In genomic region chr7:55842504-55843152, GRCm38 (mm10) we compare ENCODE assay signal across 8 mouse cellular contexts. TPM values are rescaled to one million over a fixed set of nuclear protein-coding genes. Genes with fewer than 3 reads are reported as not detected.
DNase-seq lines count a peak whose midpoint lies in the region; ATAC-seq and TF ChIP-seq lines count a peak whose summit lies in the region.

No protein-coding gene starts in this region.

- H3K9me3 ChIP-seq in forebrain, postnatal 0 days (ENCODE audit: low read length) = no peaks in the 10 kb centered on the region
- H3K9me3 ChIP-seq in liver, embryonic 11.5 days (ENCODE audit: control insufficient read depth, low read length) = no peaks in the 10 kb centered on the region
- H3K9me3 ChIP-seq in neural tube, embryonic 11.5 days (ENCODE audit: control insufficient read depth, low read length) = no peaks in the 10 kb centered on the region

- ATAC-seq in forebrain, postnatal 0 days = peak; percentile 80
- peak; percentile 44; the same call in 1 of the 2 replicates for ATAC-seq in liver, embryonic 11.5 days (replicated peaks; ENCODE audit: low FRiP score)
- peak; percentile 67 for ATAC-seq in neural tube, embryonic 11.5 days (ENCODE audit: insufficient read depth, low FRiP score, low TSS enrichment)

- TF ChIP-seq EP300 in heart, adult 2 months (IDR thresholded peaks at IDR 0.05; ENCODE audit: insufficient read depth, low read depth, low read length) = 0 out of 2 replicates have a peak, but pooled peaks have one; percentile 22

- DNase-seq in heart, adult 2 months = no peak
- no peak for DNase-seq in heart, postnatal 25 days (ENCODE audit: low spot score)
- DNase-seq in urinary bladder, postnatal 25 days (ENCODE audit: low spot score) = peak; percentile 12
- DNase-seq in urinary bladder, postnatal 4 days (ENCODE audit: low spot score in 2 of 2) = no peak
- DNase-seq in forebrain, postnatal 0 days = peak; percentile 81
- DNase-seq in liver, embryonic 11.5 days (ENCODE audit: low spot score) = no peak
- peak; percentile 64 for DNase-seq in neural tube, embryonic 11.5 days (ENCODE audit: low spot score)
- no peak for DNase-seq in gastrocnemius, postnatal 36 days

- peaks cover 5% of the 10 kb centered on the region for H3K4me1 ChIP-seq in heart, adult 2 months (ENCODE audit: control insufficient read depth, insufficient read depth, low read length)
- 0 out of 2 replicates have a peak, but pooled peaks cover 9% of the 10 kb centered on the region for H3K4me1 ChIP-seq in forebrain, postnatal 0 days (ENCODE audit: insufficient read depth)
- H3K4me1 ChIP-seq in liver, embryonic 11.5 days (replicated peaks; ENCODE audit: control insufficient read depth, insufficient read depth, low read length) = no peaks in the 10 kb centered on the region
- no peaks in the 10 kb centered on the region for H3K4me1 ChIP-seq in neural tube, embryonic 11.5 days (ENCODE audit: control insufficient read depth, insufficient read depth, low read length)

- H3K4me2 ChIP-seq in forebrain, postnatal 0 days (ENCODE audit: low read depth) = peak overlapping the region; percentile 75
- peak overlapping the region; percentile 86 for H3K4me2 ChIP-seq in liver, embryonic 11.5 days
- H3K4me2 ChIP-seq in neural tube, embryonic 11.5 days (ENCODE audit: low read depth) = peak overlapping the region; percentile 73

- no peak for TF ChIP-seq POLR2A in heart, adult 2 months (IDR thresholded peaks at IDR 0.05; ENCODE audit: insufficient read depth, low read depth, low read length)

- peaks cover 5% of the 10 kb centered on the region; the same call in 1 of the 2 replicates for H3K79me2 ChIP-seq in heart, adult 2 months (replicated peaks; ENCODE audit: control insufficient read depth, insufficient read depth, low read length)

- peaks cover 4% of the 10 kb centered on the region for H3K36me3 ChIP-seq in heart, adult 2 months (ENCODE audit: control insufficient read depth, insufficient read depth, low read length)
- H3K36me3 ChIP-seq in forebrain, postnatal 0 days (ENCODE audit: insufficient read depth) = no peaks in the 10 kb centered on the region
- H3K36me3 ChIP-seq in liver, embryonic 11.5 days (ENCODE audit: control insufficient read depth, insufficient read depth, low read length) = no peaks in the 10 kb centered on the region
- H3K36me3 ChIP-seq in neural tube, embryonic 11.5 days (ENCODE audit: control insufficient read depth, insufficient read depth, low read length) = no peaks in the 10 kb centered on the region

- peak overlapping the region; percentile 89 for H3K27ac ChIP-seq in heart, adult 2 months
- H3K27ac ChIP-seq in forebrain, postnatal 0 days (ENCODE audit: low read depth, low read length) = peak overlapping the region; percentile 99
- peak overlapping the region; percentile 85 for H3K27ac ChIP-seq in liver, embryonic 11.5 days (ENCODE audit: low read depth, low read length)
- peak overlapping the region; percentile 82 for H3K27ac ChIP-seq in neural tube, embryonic 11.5 days (ENCODE audit: low read depth, low read length)

- H3K9ac ChIP-seq in heart, adult 2 months (ENCODE audit: low read depth, low read length) = peak overlapping the region; percentile 88
- peak overlapping the region; percentile 99 for H3K9ac ChIP-seq in forebrain, postnatal 0 days
- H3K9ac ChIP-seq in liver, embryonic 11.5 days (ENCODE audit: low read depth, low read length) = peak overlapping the region; percentile 94
- peak overlapping the region; percentile 95 for H3K9ac ChIP-seq in neural tube, embryonic 11.5 days (ENCODE audit: low read length)

- WGBS in heart, adult 2 months = under 1% methylated on average over 40 of the region's 40 CpGs
- WGBS in forebrain, postnatal 0 days = under 1% methylated on average over 40 of the region's 40 CpGs
- WGBS in liver, embryonic 11.5 days = 0% methylated on average over 40 of the region's 40 CpGs
- WGBS in neural tube, embryonic 11.5 days = under 1% methylated on average over 39 of the region's 40 CpGs

- H3K4me3 ChIP-seq in heart, adult 2 months = peak overlapping the region; percentile 96
- peak overlapping the region; percentile 81 for H3K4me3 ChIP-seq in forebrain, postnatal 0 days (ENCODE audit: low read depth, low read length)
- H3K4me3 ChIP-seq in liver, embryonic 11.5 days (ENCODE audit: low read depth, low read length) = peak overlapping the region; percentile 89
- H3K4me3 ChIP-seq in neural tube, embryonic 11.5 days (ENCODE audit: low read depth, low read length) = peak overlapping the region; percentile 80

- no peak for TF ChIP-seq CTCF in heart, adult 2 months (IDR thresholded peaks at IDR 0.05)
- TF ChIP-seq CTCF in forebrain, postnatal 0 days (IDR thresholded peaks at IDR 0.05; ENCODE audit: low read depth) = no peak

- intact Hi-C loops in heart, adult 2 months (cut with DNase I) = loop anchor here (2.0 to 5.0 kb wide), 3 partner anchors 35 to 210 kb away; partner anchors contain the start of genes Herc2 and Tubgcp5
- intact Hi-C loops in heart, postnatal 25 days (cut with DNase I) = loop anchor here (5.0 kb wide), 1 partner anchor 205 kb away; no protein-coding TSS in a partner anchor
- intact Hi-C loops in gastrocnemius, postnatal 36 days (cut with DNase I) = loop anchor here (5.0 kb wide), 1 partner anchor 45 kb away; no protein-coding TSS in a partner anchor

- no peaks in the 10 kb centered on the region for H3K27me3 ChIP-seq in heart, adult 2 months (ENCODE audit: control insufficient read depth, insufficient read depth, low read length)
- H3K27me3 ChIP-seq in forebrain, postnatal 0 days (ENCODE audit: insufficient read depth, low read length) = no peaks in the 10 kb centered on the region
- H3K27me3 ChIP-seq in liver, embryonic 11.5 days (replicated peaks; ENCODE audit: control insufficient read depth, insufficient read depth, low read length) = no peaks in the 10 kb centered on the region
- H3K27me3 ChIP-seq in neural tube, embryonic 11.5 days (ENCODE audit: control insufficient read depth, insufficient read depth, low read length) = no peaks in the 10 kb centered on the region

RNA-seq across cellular contexts. Expression of gene Cyfip1, which starts 1.1 kb away (rescaled TPM):
- 10 to 100 TPM; 33.8 to 36.1 TPM for total RNA-seq in heart, adult 2 months (2021)
- 17.2 and 31.7 TPM in 2 replicates for polyA plus RNA-seq in heart, adult 2 months (2012; rRNA removed)
- total RNA-seq in heart, postnatal 25 days (2021) = 10 to 100 TPM; 37.3 to 42.1 TPM
- 42.2 and 43.3 TPM in 2 replicates for total RNA-seq in forebrain, postnatal 0 days (2014; rRNA removed)
- 27.9 and 41.7 TPM in 2 replicates for polyA plus RNA-seq in forebrain, postnatal 0 days (2015; fragmentation: Nextera tagmentation; extraction: Ambion mirVana)
- polyA plus RNA-seq in liver, embryonic 11.5 days (2014; fragmentation: Nextera tagmentation; extraction: Ambion mirVana) = 47.8 and 56.7 TPM in 2 replicates
- polyA plus RNA-seq in neural tube, embryonic 11.5 days (2014; fragmentation: Nextera tagmentation; extraction: Ambion mirVana) = 87.9 and 90.7 TPM in 2 replicates
- 10 to 100 TPM; 19.7 to 21.4 TPM for total RNA-seq in gastrocnemius, postnatal 36 days (2021)

RNA-seq across cellular contexts. Expression of gene Tubgcp5, which starts 48.7 kb away (rescaled TPM):
- total RNA-seq in heart, adult 2 months (2021) = 10 to 100 TPM; 10.2 to 10.3 TPM
- polyA plus RNA-seq in heart, adult 2 months (2012; rRNA removed) = 2.6 and 5.1 TPM in 2 replicates
- total RNA-seq in heart, postnatal 25 days (2021) = 10 to 100 TPM; 10.6 to 11.0 TPM
- 22.3 and 27.4 TPM in 2 replicates for total RNA-seq in forebrain, postnatal 0 days (2014; rRNA removed)
- 14.8 and 21.1 TPM in 2 replicates for polyA plus RNA-seq in forebrain, postnatal 0 days (2015; fragmentation: Nextera tagmentation; extraction: Ambion mirVana)
- polyA plus RNA-seq in liver, embryonic 11.5 days (2014; fragmentation: Nextera tagmentation; extraction: Ambion mirVana) = 24.1 and 25.0 TPM in 2 replicates
- polyA plus RNA-seq in neural tube, embryonic 11.5 days (2014; fragmentation: Nextera tagmentation; extraction: Ambion mirVana) = 32.5 and 34.0 TPM in 2 replicates
- total RNA-seq in gastrocnemius, postnatal 36 days (2021) = 1 to 10 TPM; 7.7 to 8.2 TPM

Comparison
In these comparisons a context has a peak if more than half of its experiments do, and no peak if none do; other contexts are left out.
1. DNase-seq: peak in urinary bladder, postnatal 25 days (single experiment), forebrain, postnatal 0 days (single experiment) and neural tube, embryonic 11.5 days (single experiment); none in heart, adult 2 months (0 of 2), heart, postnatal 25 days (single experiment), urinary bladder, postnatal 4 days (0 of 2), liver, embryonic 11.5 days (single experiment) and gastrocnemius, postnatal 36 days (0 of 2).
2. Peak in every context shown above with its lines, with median percentiles within 50 percentile points of each other: H3K27ac ChIP-seq, H3K4me3 ChIP-seq, H3K9ac ChIP-seq, ATAC-seq and H3K4me2 ChIP-seq.